Mouse (Mus musculus) stomach, embryonic 16.5 days (tissue): ENCODE data around the gene AI464131. TPM values are rescaled to one million over a fixed set of nuclear protein-coding genes. Genes with fewer than 3 reads are reported as not detected.

Experiments used
- ATAC-seq: fragments of 200-750 bp; cut with Nextera tagmentation; 2 replicates; pipeline ENCODE4 v1.8.0; 2017; ENCODE audit warnings: moderate number of reproducible peaks, moderate TSS enrichment; ENCODE audit not compliant: insufficient read depth, low FRiP score
- H3K27ac ChIP-seq: fragments of 300-500 bp; sonication (generic); 2 replicates; pipeline ENCODE4 v1.5.1; 2014; ENCODE audit warnings: low read length
- H3K27me3 ChIP-seq: fragments of 300-500 bp; sonication (generic); 2 replicates; pipeline ENCODE4 v1.6.1; 2014; ENCODE audit warnings: low read length, control low read depth, mixed read lengths; ENCODE audit not compliant: control insufficient read depth, insufficient read depth
- H3K36me3 ChIP-seq: fragments of 300-500 bp; sonication (generic); 2 replicates; pipeline ENCODE4 v1.6.1; 2014; ENCODE audit warnings: low read length; ENCODE audit not compliant: control insufficient read depth, insufficient read depth
- H3K4me1 ChIP-seq: fragments of 300-500 bp; sonication (generic); 2 replicates; pipeline ENCODE4 v1.6.1; 2014; ENCODE audit warnings: low read length, control low read depth, mixed read lengths; ENCODE audit not compliant: control insufficient read depth, insufficient read depth
- H3K4me2 ChIP-seq: fragments of 300-500 bp; sonication (generic); 2 replicates; pipeline ENCODE4 v1.6.1; 2014; ENCODE audit warnings: low read depth, low read length, mixed read lengths
- H3K4me3 ChIP-seq: fragments of 300-500 bp; sonication (generic); replicated peaks from 2 replicates; pipeline ENCODE4 v1.5.1; 2014; ENCODE audit warnings: mild to moderate bottlenecking, low read length
- H3K9ac ChIP-seq: fragments of 300-500 bp; sonication (generic); 2 replicates; pipeline ENCODE4 v1.6.1; 2014; ENCODE audit warnings: low read length
- H3K9me3 ChIP-seq: fragments of 300-500 bp; sonication (generic); replicated peaks from 2 replicates; pipeline ENCODE4 v1.6.1; 2016; ENCODE audit warnings: low read length, control low read depth; ENCODE audit not compliant: control insufficient read depth
- WGBS: fragments of 180-500 bp; shearing (Covaris S2); extraction: QIAGEN DNeasy Blood & Tissue Kit; methylation state at CpG from one replicate; pipeline ENCODE4 v1.1.7; 2014; 5-methylcytosine and 5-hydroxymethylcytosine counted together
- polyA plus RNA-seq: library from polyadenylated mRNA; unstranded; fragments of >200 nt; fragmentation: Nextera tagmentation; extraction: Ambion mirVana; gene quantifications from 2 replicates; pipeline ENCODE4 v1.2.1, GENCODE M21; 2015

The AI464131 gene
- polyA plus RNA-seq, 1 experiment from 2014 or later, result 9.6 TPM

DNA sequence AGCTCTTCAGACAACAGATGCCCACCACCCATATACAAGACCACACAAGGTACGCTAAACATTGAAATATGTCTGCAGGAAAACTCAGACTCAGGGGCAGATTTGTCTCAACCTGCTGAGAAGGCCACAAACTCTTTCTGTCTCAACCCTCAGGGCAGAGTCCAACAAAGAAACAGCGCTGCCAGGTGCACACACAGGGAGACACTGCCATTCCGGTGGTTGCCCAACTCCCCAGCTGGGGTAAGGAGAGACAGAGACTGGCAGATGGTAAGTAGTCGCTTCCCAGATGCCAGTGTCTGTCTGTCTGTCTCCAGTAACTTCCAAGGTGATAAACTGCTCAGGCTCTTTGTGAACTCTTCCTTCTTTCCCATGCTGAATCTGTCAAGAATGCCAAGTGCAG, 2.1 kb downstream of the AI464131 start:
- Histone ChIP-seq H3K4me1 (peaks cover 28% of the 10 kb centered on the region), H3K27ac (no peak overlapping the region), H3K4me3 (no peak overlapping the region), H3K4me2 (no peak overlapping the region), H3K9ac (no peak overlapping the region), H3K27me3 (peaks cover 55% of the 10 kb centered on the region), H3K36me3 (no peaks in the 10 kb centered on the region), H3K9me3 (no peaks in the 10 kb centered on the region)
- WGBS, result 87% methylated on average over 4 of the region's 4 CpGs
- ATAC-seq, result no peak

DNA sequence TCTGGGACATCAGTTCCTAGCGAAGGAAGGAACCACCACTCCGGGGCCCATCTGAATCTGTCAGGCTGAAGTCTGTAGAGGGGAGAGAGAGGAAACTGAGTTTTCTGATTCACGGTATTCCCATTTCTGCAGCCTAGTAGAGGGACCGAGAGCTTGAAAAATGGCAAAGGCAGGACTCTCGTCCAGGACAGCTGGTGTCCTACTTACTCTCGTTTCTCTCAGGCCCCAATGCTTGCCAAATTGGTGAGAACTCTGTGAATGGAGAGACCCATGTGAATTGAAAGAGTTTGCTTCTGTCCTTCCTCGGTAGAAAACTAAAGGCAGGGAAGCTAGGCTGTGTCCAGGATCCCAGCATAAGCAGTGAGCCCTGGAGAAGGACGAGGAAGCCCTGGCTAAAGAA, 3.3 kb downstream of the AI464131 start:
- Histone ChIP-seq H3K27me3 (peaks cover 55% of the 10 kb centered on the region), H3K9me3 (no peaks in the 10 kb centered on the region), H3K4me1 (peaks cover 28% of the 10 kb centered on the region), H3K9ac (no peak overlapping the region), H3K36me3 (no peaks in the 10 kb centered on the region), H3K27ac (no peak overlapping the region), H3K4me2 (no peak overlapping the region), H3K4me3 (no peak overlapping the region)
- 74% methylated on average over 8 of the region's 8 CpGs for WGBS
- no peak for ATAC-seq

DNA sequence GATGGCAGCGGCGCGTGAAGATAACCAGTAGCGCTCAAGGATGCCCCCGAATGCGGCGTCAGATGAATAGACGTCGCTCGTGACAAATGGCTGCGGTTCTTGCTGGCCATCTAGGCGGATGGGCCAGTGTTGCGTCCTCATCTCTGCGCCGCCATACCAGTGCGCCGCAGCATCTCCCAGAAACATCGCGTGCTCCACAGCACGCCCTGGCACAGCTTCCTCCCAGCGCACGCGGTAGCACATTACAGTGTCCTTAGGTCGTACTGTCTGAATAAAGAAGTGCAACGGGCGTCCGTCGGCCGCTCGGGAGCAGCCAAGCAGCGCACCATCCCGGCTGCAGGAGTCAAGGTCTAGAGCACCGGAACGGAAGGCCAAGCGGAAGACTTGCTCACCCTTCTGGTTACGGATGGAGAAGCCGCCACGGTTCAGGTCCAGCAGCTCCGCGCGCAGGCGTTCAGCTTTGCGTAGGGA, 3.9 kb downstream of the AI464131 start:
- Histone ChIP-seq H3K36me3 (no peaks in the 10 kb centered on the region), H3K27me3 (peaks cover 55% of the 10 kb centered on the region), H3K4me3 (peak overlapping the region; percentile 20), H3K4me2 (peak overlapping the region; percentile 44), H3K27ac (no peak overlapping the region), H3K9ac (no peak overlapping the region), H3K9me3 (no peaks in the 10 kb centered on the region), H3K4me1 (peaks cover 28% of the 10 kb centered on the region)
- 22% methylated on average over 43 of the region's 43 CpGs for WGBS
- no peak for ATAC-seq

DNA sequence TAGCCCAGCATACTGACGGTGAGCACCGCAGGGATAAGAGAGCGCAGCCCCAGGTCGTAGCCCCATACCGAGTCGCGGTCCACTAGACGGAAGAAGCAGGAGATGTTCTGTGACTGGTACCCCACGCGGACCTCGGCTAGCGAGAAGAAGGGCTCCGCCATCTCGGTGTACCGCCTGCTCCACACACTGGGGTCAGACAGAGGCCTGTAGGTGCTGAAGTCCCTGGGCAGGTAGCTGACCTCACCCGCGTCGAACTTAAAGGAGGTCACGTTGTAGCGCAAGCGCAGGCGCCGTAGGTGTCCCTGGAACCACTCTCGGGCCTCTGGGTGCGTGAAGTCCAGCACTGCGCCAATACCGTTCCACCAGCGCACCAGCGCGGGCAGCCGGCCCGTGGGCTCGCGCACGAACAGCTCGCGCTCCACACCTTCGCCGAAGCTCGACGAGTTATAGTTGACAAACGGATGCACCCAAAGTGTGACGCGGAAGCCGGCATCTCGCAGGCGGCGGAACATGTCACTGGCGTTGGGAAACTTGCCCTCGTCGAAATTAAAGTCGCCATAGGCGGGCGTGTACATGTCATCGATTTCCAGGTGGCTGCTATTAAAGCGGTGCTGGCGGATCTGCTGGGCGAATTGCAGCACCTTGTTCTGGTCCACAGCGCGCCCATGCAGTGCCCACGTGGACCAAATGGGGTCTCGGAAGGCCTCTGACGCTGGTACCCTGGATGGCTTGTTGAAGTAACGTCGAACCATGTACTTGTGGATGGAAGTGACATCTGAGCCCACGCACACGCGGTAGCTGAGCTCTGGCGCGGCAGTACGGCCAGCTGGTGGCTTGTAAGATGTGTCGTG, 4.7 kb downstream of the AI464131 start:
- no peak overlapping the region for H3K9ac ChIP-seq
- peaks cover 26% of the 10 kb centered on the region for H3K4me1 ChIP-seq

DNA sequence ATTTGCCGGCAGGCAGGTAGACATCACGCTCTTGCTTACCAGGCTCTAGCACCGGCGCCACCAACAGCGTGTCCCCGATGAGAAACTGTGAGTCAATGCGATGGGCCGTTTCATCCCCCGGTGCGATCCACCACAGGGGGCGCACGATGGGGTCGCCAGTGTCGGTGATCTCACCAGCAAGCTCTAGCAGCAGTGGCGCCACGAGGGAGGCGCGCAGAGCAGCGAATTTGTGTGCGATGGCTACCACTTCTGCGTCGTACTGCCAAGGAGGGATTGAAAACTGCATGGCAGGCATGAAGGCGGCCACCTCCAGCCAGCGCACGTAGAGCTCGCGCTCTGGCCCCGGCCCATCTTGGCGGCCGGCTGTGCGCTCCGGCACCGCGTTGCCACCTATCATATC, 5.3 kb downstream of the AI464131 start:
- Histone ChIP-seq H3K4me1 (peaks cover 26% of the 10 kb centered on the region), H3K27me3 (peaks cover 55% of the 10 kb centered on the region), H3K4me2 (peak overlapping the region; percentile 44), H3K27ac (no peak overlapping the region), H3K4me3 (peak overlapping the region; percentile 20), H3K9ac (no peak overlapping the region), H3K36me3 (no peaks in the 10 kb centered on the region), H3K9me3 (no peaks in the 10 kb centered on the region)
- no peak for ATAC-seq
- 9% methylated on average over 34 of the region's 34 CpGs for WGBS

More for the DNA sequence above, 4.7 kb downstream of the AI464131 start:
- H3K36me3 ChIP-seq, result no peaks in the 10 kb centered on the region
- H3K9me3 ChIP-seq, result no peaks in the 10 kb centered on the region
- peak overlapping the region; percentile 44 for H3K4me2 ChIP-seq
- peaks cover 55% of the 10 kb centered on the region for H3K27me3 ChIP-seq
- peak overlapping the region; percentile 20 for H3K4me3 ChIP-seq
- ATAC-seq, result no peak
- WGBS, result 15% methylated on average over 72 of the region's 72 CpGs
- no peak overlapping the region for H3K27ac ChIP-seq

DNA sequence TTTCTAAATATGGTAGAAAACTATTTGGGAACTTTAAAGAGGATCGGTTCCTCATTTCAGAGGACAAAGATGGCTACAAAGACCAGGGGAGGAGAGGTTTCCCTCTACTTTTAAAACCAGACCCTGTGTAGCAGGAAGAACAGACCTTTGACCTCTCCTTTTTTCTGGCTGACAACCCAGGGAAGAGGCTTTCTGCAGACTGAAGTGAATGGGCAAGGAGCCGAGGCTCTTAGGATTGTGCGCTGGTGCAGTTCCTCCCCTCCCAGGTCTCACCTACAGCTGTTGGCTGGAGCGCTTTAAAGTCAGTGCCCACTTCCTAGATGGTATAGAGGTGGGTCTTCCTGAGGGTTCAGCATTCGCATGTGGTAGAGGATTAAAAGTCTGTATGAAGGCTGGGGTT, 5.8 kb downstream of the AI464131 start:
- H3K27me3 ChIP-seq, result peaks cover 54% of the 10 kb centered on the region
- H3K4me1 ChIP-seq, result peaks cover 23% of the 10 kb centered on the region
- no peak overlapping the region for H3K4me3 ChIP-seq
- no peaks in the 10 kb centered on the region for H3K36me3 ChIP-seq
- no peaks in the 10 kb centered on the region for H3K9me3 ChIP-seq
- no peak overlapping the region for H3K27ac ChIP-seq
- WGBS, result 60% methylated on average over 5 of the region's 5 CpGs
- H3K9ac ChIP-seq, result no peak overlapping the region
- no peak for ATAC-seq
- H3K4me2 ChIP-seq, result no peak overlapping the region

DNA sequence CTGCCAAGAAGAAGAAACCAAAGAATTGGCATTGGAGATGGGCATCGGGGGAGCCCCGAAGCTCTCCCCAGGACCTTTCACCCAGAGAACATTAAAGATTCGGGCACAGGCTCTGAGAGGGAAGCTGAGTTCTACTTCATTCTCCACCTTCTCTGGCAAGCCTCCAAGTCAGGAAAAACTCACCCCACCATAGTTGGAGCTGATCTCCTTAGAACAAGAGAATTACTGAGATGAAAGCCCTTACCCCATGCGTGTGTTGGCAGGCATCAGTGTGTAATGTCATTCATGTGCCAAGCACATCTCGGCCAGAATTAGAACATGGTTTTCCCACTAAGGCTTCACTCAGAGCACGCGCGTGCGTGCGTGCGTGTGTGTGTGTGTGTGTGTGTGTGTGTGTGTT, 7.0 kb downstream of the AI464131 start:
- WGBS, result 83% methylated on average over 11 of the region's 11 CpGs
- Histone ChIP-seq H3K4me1 (peaks cover 20% of the 10 kb centered on the region; the same call in 1 of the 2 replicates), H3K36me3 (no peaks in the 10 kb centered on the region), H3K9me3 (no peaks in the 10 kb centered on the region), H3K27me3 (peaks cover 45% of the 10 kb centered on the region), H3K4me3 (no peak overlapping the region), H3K27ac (no peak overlapping the region), H3K4me2 (no peak overlapping the region), H3K9ac (no peak overlapping the region)
- ATAC-seq, result no peak

DNA sequence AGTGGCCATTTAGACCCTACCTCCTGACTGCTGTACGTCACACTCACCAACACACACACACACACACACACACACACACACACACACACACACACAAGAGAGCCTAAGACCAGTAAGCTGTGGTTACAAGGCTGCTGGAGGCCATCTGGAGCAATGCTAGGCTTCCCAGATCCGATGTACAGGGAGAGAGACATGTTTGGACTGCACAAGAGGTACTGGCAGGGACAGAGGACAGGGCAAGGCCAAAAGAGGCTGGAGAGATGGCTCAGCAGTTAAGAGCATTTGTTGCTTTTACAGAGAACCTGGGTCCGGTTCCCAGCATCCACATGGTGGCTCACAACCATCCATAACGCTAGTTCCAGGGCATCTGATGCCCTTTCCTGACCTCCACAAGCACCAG, 7.8 kb downstream of the AI464131 start:
- Histone ChIP-seq H3K4me3 (no peak overlapping the region), H3K9ac (no peak overlapping the region), H3K36me3 (no peaks in the 10 kb centered on the region), H3K27ac (no peak overlapping the region), H3K27me3 (peaks cover 37% of the 10 kb centered on the region), H3K4me2 (no peak overlapping the region), H3K4me1 (peaks cover 20% of the 10 kb centered on the region; the same call in 1 of the 2 replicates), H3K9me3 (no peaks in the 10 kb centered on the region)
- ATAC-seq, result no peak
- 79% methylated on average over 4 of the region's 4 CpGs for WGBS

DNA sequence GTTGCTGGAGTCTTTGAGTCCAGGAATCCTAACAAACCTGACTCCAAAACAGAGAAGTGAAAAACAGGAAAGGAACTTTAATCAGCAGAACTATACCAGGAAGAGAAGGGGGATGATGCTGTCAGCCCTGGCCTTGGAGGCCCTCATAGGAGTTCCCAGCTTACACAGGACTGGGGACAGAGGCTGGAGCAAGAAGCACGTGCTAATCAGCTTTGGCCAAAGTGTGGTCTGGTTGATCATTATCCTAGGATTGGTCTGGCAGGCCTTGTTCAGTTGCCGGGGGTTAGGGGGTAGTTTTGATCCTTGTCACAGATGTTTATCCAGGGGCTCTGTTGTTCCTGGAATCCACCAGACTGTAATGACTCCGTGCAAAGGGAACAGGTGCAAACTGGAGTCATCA, 8.5 kb downstream of the AI464131 start:
- 45% methylated on average over 3 of the region's 3 CpGs for WGBS
- Histone ChIP-seq H3K36me3 (no peaks in the 10 kb centered on the region), H3K4me2 (no peak overlapping the region), H3K9me3 (no peaks in the 10 kb centered on the region), H3K4me1 (peaks cover 20% of the 10 kb centered on the region; the same call in 1 of the 2 replicates), H3K4me3 (no peak overlapping the region), H3K27me3 (peaks cover 30% of the 10 kb centered on the region), H3K27ac (no peak overlapping the region), H3K9ac (no peak overlapping the region)
- ATAC-seq, result no peak
